Mouse (Mus musculus) thymus, adult 2 months (tissue): Measurements from ENCODE around the gene Gm20503. TPM values are rescaled to one million over a fixed set of nuclear protein-coding genes. Genes with fewer than 3 reads are reported as not detected.

Experiments
- DNase-seq: peaks from one replicate; pipeline ENCODE4 v3.0.0; 2021
- H3K27ac ChIP-seq: fragments of 200-500 bp; 2 replicates; pipeline ENCODE4 v1.5.1; 2012; ENCODE audit warnings: low read length, control low read depth; ENCODE audit not compliant: control insufficient read depth, insufficient read depth
- H3K27me3 ChIP-seq: fragments of 200-500 bp; 2 replicates; pipeline ENCODE4 v1.6.1; 2012; ENCODE audit warnings: mild to moderate bottlenecking, low read length, moderate library complexity, mixed read lengths; ENCODE audit not compliant: control insufficient read depth, insufficient read depth
- H3K36me3 ChIP-seq: fragments of 200-500 bp; 2 replicates; pipeline ENCODE4 v1.6.1; 2012; ENCODE audit warnings: mild to moderate bottlenecking, low read length, moderate library complexity; ENCODE audit not compliant: control insufficient read depth, insufficient read depth
- H3K4me1 ChIP-seq: fragments of 200-500 bp; replicated peaks from 2 replicates; pipeline ENCODE4 v1.6.1; 2012; ENCODE audit warnings: low read length; ENCODE audit not compliant: control insufficient read depth, insufficient read depth
- H3K4me3 ChIP-seq: fragments of 200-500 bp; 2 replicates; pipeline ENCODE4 v1.5.1; 2012; ENCODE audit warnings: mild to moderate bottlenecking, low read length, control low read depth, moderate library complexity; ENCODE audit not compliant: control insufficient read depth, insufficient read depth
- CTCF ChIP-seq: fragments of 200-500 bp; IDR thresholded peaks from 2 replicates; pipeline ENCODE4 v1.5.1; 2012; ENCODE audit warnings: mild to moderate bottlenecking, control low read depth, low read length, moderate library complexity, borderline replicate concordance; ENCODE audit not compliant: control insufficient read depth, poor library complexity, insufficient read depth; ENCODE audit errors: extremely low read depth
- POLR2A ChIP-seq: fragments of 200-500 bp; IDR thresholded peaks from 2 replicates; pipeline ENCODE4 v1.6.1; 2012; ENCODE audit warnings: mild to moderate bottlenecking, low read length, control low read depth, moderate library complexity; ENCODE audit not compliant: control insufficient read depth, poor library complexity, insufficient read depth; ENCODE audit errors: extremely low read depth
- WGBS: fragments of 180-500 bp; shearing (Covaris S2); methylation state at CpG from one replicate; pipeline ENCODE4 v1.1.7; 2018; 5-methylcytosine and 5-hydroxymethylcytosine counted together
- polyA plus RNA-seq: library from polyadenylated mRNA; depleted of rRNA; stranded (reverse); fragments of >200 nt; gene quantifications from 2 replicates; pipeline ENCODE4 v1.2.3, GENCODE M21; 2012

Gene Gm20503
- polyA plus RNA-seq, 1 experiment = not detected

GRCm38 (mm10) chr4:59040397-59041287 is 37.6 kb downstream of the Gm20503 start:
- Histone ChIP-seq H3K4me1 (peaks cover 10% of the 10 kb centered on the region), H3K4me3 (no peak overlapping the region), H3K36me3 (no peaks in the 10 kb centered on the region), H3K27ac (no peak overlapping the region), H3K27me3 (no peaks in the 10 kb centered on the region)
- TF ChIP-seq POLR2A (no peak), CTCF (no peak)
- DNase-seq = no peak
- WGBS = 67% methylated on average over 11 of the region's 11 CpGs

- Histone ChIP-seq H3K4me1 (peaks cover 3% of the 10 kb centered on the region), H3K27me3 (no peaks in the 10 kb centered on the region), H3K36me3 (no peaks in the 10 kb centered on the region), H3K27ac (no peak overlapping the region), H3K4me3 (no peak overlapping the region)
- no peak for TF ChIP-seq POLR2A
- TF ChIP-seq CTCF = no peak
- 94% methylated on average over 5 of the region's 5 CpGs for WGBS
- DNase-seq = no peak
Measured at GRCm38 (mm10) chr4:59043074-59043473, 40.1 kb downstream of the Gm20503 start.

- DNase-seq = no peak
- WGBS = 94% methylated on average over 6 of the region's 6 CpGs
- Histone ChIP-seq H3K4me1 (peaks cover 3% of the 10 kb centered on the region), H3K4me3 (no peak overlapping the region), H3K36me3 (no peaks in the 10 kb centered on the region), H3K27me3 (no peaks in the 10 kb centered on the region), H3K27ac (no peak overlapping the region)
- no peak for TF ChIP-seq CTCF
- no peak for TF ChIP-seq POLR2A
Measured at GRCm38 (mm10) chr4:59043891-59044290, 40.9 kb downstream of the Gm20503 start.

GRCm38 (mm10) chr4:59047222-59047621 is 44.2 kb downstream of the Gm20503 start:
- H3K36me3 ChIP-seq = no peaks in the 10 kb centered on the region
- 88% methylated on average over 3 of the region's 3 CpGs for WGBS
- H3K4me3 ChIP-seq = no peak overlapping the region
- H3K4me1 ChIP-seq = no peaks in the 10 kb centered on the region
- no peak for DNase-seq
- TF ChIP-seq CTCF = no peak
- no peak for TF ChIP-seq POLR2A
- H3K27ac ChIP-seq = no peak overlapping the region
- H3K27me3 ChIP-seq = no peaks in the 10 kb centered on the region

DNA sequence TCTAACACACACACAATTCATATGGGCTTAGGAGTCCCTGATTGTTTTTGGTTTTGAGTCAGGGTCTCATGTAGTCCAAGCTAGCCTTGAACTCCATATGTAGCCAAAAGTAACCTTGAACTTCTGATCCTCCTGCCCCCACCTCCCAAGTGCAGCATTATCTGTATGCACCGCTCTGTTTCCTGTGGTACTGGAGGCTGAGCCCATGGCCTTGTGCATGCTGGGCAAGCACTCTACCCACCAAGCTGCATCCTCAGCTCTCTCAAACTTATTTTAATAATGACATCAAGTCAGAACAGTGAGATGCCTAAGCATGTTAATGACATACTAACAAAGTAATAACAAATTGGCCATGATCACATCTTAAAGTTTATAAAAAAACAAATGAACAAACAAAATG is 48.1 kb downstream of the Gm20503 start:
- TF ChIP-seq POLR2A (no peak), CTCF (no peak)
- Histone ChIP-seq H3K27me3 (no peaks in the 10 kb centered on the region), H3K4me3 (no peak overlapping the region), H3K4me1 (no peaks in the 10 kb centered on the region), H3K36me3 (no peaks in the 10 kb centered on the region), H3K27ac (no peak overlapping the region)
- 100% methylated on average over 1 of the region's 1 CpGs for WGBS
- no peak for DNase-seq

DNA sequence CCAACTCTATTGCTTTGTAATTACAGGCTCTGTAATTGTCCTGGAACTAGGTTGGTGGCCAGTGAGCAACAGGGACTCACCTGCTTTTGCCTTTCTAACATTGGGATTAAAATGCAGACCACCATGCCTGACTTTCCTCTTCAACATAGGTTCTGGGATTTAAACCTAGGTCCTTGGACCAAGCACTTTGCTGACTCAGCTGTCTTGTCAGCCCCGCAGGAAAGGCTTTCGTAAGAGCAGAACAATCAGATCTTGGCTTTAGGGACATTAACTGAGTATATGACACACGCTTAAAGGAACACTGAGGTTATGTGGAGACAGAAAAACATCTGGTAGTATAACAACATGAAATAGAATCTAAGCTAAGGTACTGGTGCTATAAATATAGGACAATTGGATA is 54.9 kb downstream of the Gm20503 start:
- 96% methylated on average over 3 of the region's 3 CpGs for WGBS

GRCm38 (mm10) chr4:59062526-59062925 is 59.5 kb downstream of the Gm20503 start:
- 95% methylated on average over 12 of the region's 12 CpGs for WGBS
- TF ChIP-seq CTCF (no peak), POLR2A (no peak)
- H3K27me3 ChIP-seq = no peaks in the 10 kb centered on the region
- no peak overlapping the region for H3K27ac ChIP-seq
- H3K36me3 ChIP-seq = no peaks in the 10 kb centered on the region
- DNase-seq = no peak
- H3K4me1 ChIP-seq = no peaks in the 10 kb centered on the region
- no peak overlapping the region for H3K4me3 ChIP-seq

More for the DNA sequence above, 54.9 kb downstream of the Gm20503 start:
- no peaks in the 10 kb centered on the region for H3K27me3 ChIP-seq
- no peak for TF ChIP-seq POLR2A
- TF ChIP-seq CTCF = no peak
- no peaks in the 10 kb centered on the region for H3K36me3 ChIP-seq
- no peak overlapping the region for H3K4me3 ChIP-seq
- no peak overlapping the region for H3K27ac ChIP-seq
- DNase-seq = no peak
- H3K4me1 ChIP-seq = no peaks in the 10 kb centered on the region
